Mouse (Mus musculus): ENCODE results near the gene Tmprss11d. TPM values are rescaled to one million over a fixed set of nuclear protein-coding genes. Genes with fewer than 3 reads are reported as not detected.

Gene Tmprss11d
- polyA plus RNA-seq (2012; rRNA removed; ENCODE audit: low replicate concordance): 0.04 TPM in 1 of 2 replicates, not detected in the other

DNA sequence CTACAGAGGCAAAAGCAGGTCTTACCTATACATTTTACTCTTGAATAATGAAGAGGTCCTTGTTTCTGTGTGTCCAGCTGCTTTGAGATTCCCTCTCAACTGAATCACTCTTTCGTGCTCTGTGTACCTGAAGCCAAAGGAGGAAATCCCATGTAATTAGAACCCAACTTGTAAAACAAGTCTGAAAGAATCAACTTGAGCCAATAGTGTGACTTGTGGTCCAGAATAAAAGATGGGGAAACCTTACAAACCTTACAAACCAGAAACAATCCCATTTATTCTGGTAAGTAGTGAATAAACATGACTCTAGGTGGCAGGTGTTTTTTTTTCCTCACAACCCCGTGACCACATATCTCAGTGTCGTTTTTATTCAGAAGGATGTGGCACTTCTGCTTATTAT is at the start of gene Tmprss11d:
Gene Tmprss11d (minus strand): TSS at position 101 of the 400 bp plus-strand sequence.

DNA sequence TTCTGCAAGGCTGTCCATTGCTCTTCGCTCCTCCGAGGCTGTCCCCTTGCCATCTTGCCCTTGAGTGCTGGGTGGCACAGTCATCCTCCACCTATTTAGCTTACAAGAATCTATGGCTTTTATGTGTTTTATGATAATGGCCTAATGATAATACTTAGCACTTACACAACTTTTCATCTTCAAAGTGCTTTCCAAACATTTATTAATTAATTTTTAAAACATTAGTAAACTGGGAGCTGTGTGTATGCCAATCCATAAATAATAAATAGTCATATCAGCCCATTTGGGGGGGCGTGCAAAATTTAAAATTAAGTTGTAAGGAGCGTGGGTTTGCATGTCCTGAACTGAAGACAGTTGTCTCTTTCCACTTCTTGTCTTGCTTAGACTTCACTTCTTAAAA is 84.0 kb downstream of the Tmprss11d start, which contains the start of gene Tmprss11c:
Gene Tmprss11c (minus strand): TSS at position 101 of the 400 bp plus-strand sequence.

Other genes with a start within 250 kb of the Tmprss11d start
- 2.1 and 3.3 TPM in 2 replicates for gene Uba6, start 200.6 kb downstream of the Tmprss11d start, polyA plus RNA-seq (2012; rRNA removed; ENCODE audit: low replicate concordance)
- not detected in 2 replicates for gene Gnrhr, start 175.5 kb downstream of the Tmprss11d start, polyA plus RNA-seq (2012; rRNA removed; ENCODE audit: low replicate concordance)
- not detected in 2 replicates for gene Tmprss11c, start 84.1 kb downstream of the Tmprss11d start, polyA plus RNA-seq (2012; rRNA removed; ENCODE audit: low replicate concordance)
- 0.19 TPM in 1 of 2 replicates, not detected in the other for gene Tmprss11a, start 95.6 kb upstream of the Tmprss11d start, polyA plus RNA-seq (2012; rRNA removed; ENCODE audit: low replicate concordance)
- 0.80 TPM in 1 of 2 replicates, not detected in the other for gene Tmprss11g, start 145.2 kb upstream of the Tmprss11d start, polyA plus RNA-seq (2012; rRNA removed; ENCODE audit: low replicate concordance)